8 mouse cellular contexts compared by ENCODE assay signal in genomic region chr16:7049162-7049971, GRCm38 (mm10).
DNase-seq lines count a peak whose midpoint lies in the region; ATAC-seq and TF ChIP-seq lines count a peak whose summit lies in the region.

No protein-coding gene starts in this region.

- H3K9ac ChIP-seq in heart, embryonic 16.5 days (ENCODE audit: low read length), result no peak overlapping the region; the same call in 1 of the 2 replicates
- peak overlapping the region; percentile 20; the same call in 1 of the 2 replicates for H3K9ac ChIP-seq in kidney, postnatal 0 days (ENCODE audit: low read depth, low read length)

- H3K4me1 ChIP-seq in heart, embryonic 16.5 days (ENCODE audit: control insufficient read depth, insufficient read depth, low read length), result peaks cover 5% of the 10 kb centered on the region; the same call in 1 of the 2 replicates
- H3K4me1 ChIP-seq in kidney, postnatal 0 days (replicated peaks; ENCODE audit: insufficient read depth, low read length), result no peaks in the 10 kb centered on the region

- H3K9me3 ChIP-seq in heart, embryonic 16.5 days (replicated peaks; ENCODE audit: control insufficient read depth, low read length), result no peaks in the 10 kb centered on the region
- no peaks in the 10 kb centered on the region for H3K9me3 ChIP-seq in kidney, postnatal 0 days (replicated peaks; ENCODE audit: low read length)

- peak overlapping the region; percentile 56 for H3K4me2 ChIP-seq in heart, embryonic 16.5 days (ENCODE audit: low read depth, low read length)
- H3K4me2 ChIP-seq in kidney, postnatal 0 days (ENCODE audit: low read length), result peak overlapping the region; percentile 34

- H3K27me3 ChIP-seq in heart, embryonic 16.5 days (ENCODE audit: control insufficient read depth, insufficient read depth, low read length), result no peaks in the 10 kb centered on the region; the same call in 1 of the 2 replicates
- H3K27me3 ChIP-seq in kidney, postnatal 0 days (ENCODE audit: insufficient read depth, low read length), result no peaks in the 10 kb centered on the region

- H3K4me3 ChIP-seq in heart, embryonic 16.5 days (ENCODE audit: low read length), result peak overlapping the region; percentile 24
- H3K4me3 ChIP-seq in kidney, postnatal 0 days (replicated peaks; ENCODE audit: low read depth, low read length), result no peak overlapping the region

- no peak for ATAC-seq in heart, embryonic 16.5 days (replicated peaks; ENCODE audit: extremely low read depth, insufficient read depth, low FRiP score)
- ATAC-seq in kidney, postnatal 0 days (replicated peaks; ENCODE audit: low FRiP score, low read depth), result no peak

- peak; percentile 23 for DNase-seq in adrenal gland, adult 2 months
- DNase-seq in adrenal gland, postnatal 25 days, result no peak
- DNase-seq in Muller cell, postnatal 12 days (ENCODE audit: inconsistent ontology term), result peak; percentile 50
- peak; percentile 46 for DNase-seq in embryo, embryonic 11.5 days (ENCODE audit: low read depth, low spot score)
- DNase-seq in kidney, postnatal 0 days (ENCODE audit: low spot score), result peak; percentile 85
- peak; percentile 66 for DNase-seq in mesoderm, embryonic 11.5 days (ENCODE audit: low read depth, low spot score)
- peak; percentile 18 for DNase-seq in yolk sac, embryonic 10.5 days (ENCODE audit: low spot score)

- no peak overlapping the region for H3K27ac ChIP-seq in heart, embryonic 16.5 days (ENCODE audit: low read length)
- no peak overlapping the region for H3K27ac ChIP-seq in kidney, postnatal 0 days

- WGBS in heart, embryonic 16.5 days, result 14% methylated on average over 18 of the region's 18 CpGs
- WGBS in kidney, postnatal 0 days, result 20% methylated on average over 18 of the region's 18 CpGs

- peak; percentile 86 for TF ChIP-seq CTCF in kidney, postnatal 0 days (IDR thresholded peaks at IDR 0.05; ENCODE audit: low read depth)

- H3K36me3 ChIP-seq in heart, embryonic 16.5 days (ENCODE audit: control insufficient read depth, insufficient read depth), result no peaks in the 10 kb centered on the region
- no peaks in the 10 kb centered on the region for H3K36me3 ChIP-seq in kidney, postnatal 0 days (ENCODE audit: insufficient read depth, low read length)
